Mouse (Mus musculus): Measurements from ENCODE around the gene Clcn6.

- TF ChIP-seq GATA1 (IDR thresholded peaks at IDR 0.05; ENCODE audit: borderline replicate concordance, low read length), result no peak
- TF ChIP-seq CTCF (IDR thresholded peaks at IDR 0.05; ENCODE audit: low read depth, low read length), result no peak
Observed at GRCm38 (mm10) chr4:147977726-147978125, 60.9 kb downstream of the Clcn6 start.
